In the genomic region with DNA sequence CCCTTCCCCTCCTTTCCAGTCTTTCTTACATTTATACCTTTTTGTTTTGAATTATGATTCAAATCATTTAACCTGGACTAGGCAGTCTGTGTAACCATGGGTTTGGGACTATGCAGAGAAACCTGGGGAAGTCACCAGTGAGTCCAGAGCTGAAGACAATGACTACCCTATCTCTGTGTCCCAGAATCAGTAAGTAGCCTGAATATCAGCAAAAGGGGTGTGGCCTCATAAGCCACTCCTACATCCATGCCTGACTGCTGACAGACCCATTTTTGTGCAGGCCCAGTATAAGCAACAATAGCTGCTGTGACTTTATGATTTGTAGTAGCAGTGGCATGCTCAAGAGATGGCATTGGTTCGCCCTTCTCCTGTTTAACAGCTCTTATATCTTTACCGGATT, we compare ENCODE assay signal across 16 mouse cellular contexts.
"Had no signal": no experiment of that assay in that cellular context is flagged by ENCODE, and none has a peak within 500 bp of the region (broad histone marks: within the 10 kb centered on the region; RNA-seq: fewer than 3 reads in every experiment).

No protein-coding gene starts in this region.

- H3K36me3 ChIP-seq: midbrain, embryonic 12.5 days; neural tube, embryonic 13.5 days had no signal

- H3K9me3 ChIP-seq: midbrain, embryonic 12.5 days; neural tube, embryonic 13.5 days had no signal

- ATAC-seq: lung, postnatal 0 days; midbrain, embryonic 16.5 days had no signal

- H3K27ac ChIP-seq: kidney, postnatal 0 days; midbrain, embryonic 12.5 days; neural tube, embryonic 13.5 days had no signal

- H3K4me2 ChIP-seq: midbrain, embryonic 12.5 days; neural tube, embryonic 13.5 days had no signal

- H3K27me3 ChIP-seq: midbrain, embryonic 12.5 days; neural tube, embryonic 13.5 days had no signal

- H3K4me1 ChIP-seq: midbrain, embryonic 12.5 days; neural tube, embryonic 13.5 days had no signal

- DNase-seq: kidney, adult 11 months; kidney, adult 9 months; kidney, postnatal 36 days; lung, adult 2 months; lung, postnatal 4 days; retina, postnatal 1 day; right cerebral cortex, postnatal 4 days; spleen, adult 18-20 months; thymus, adult 18-20 months; thymus, postnatal 14 days had no signal

- H3K9ac ChIP-seq: midbrain, embryonic 12.5 days; neural tube, embryonic 13.5 days had no signal

- H3K4me3 ChIP-seq: megakaryocyte, embryonic 14.5 days; midbrain, embryonic 12.5 days; neural tube, embryonic 13.5 days had no signal
